Mouse (Mus musculus): Measurements from ENCODE around the gene Celsr1.

DNA sequence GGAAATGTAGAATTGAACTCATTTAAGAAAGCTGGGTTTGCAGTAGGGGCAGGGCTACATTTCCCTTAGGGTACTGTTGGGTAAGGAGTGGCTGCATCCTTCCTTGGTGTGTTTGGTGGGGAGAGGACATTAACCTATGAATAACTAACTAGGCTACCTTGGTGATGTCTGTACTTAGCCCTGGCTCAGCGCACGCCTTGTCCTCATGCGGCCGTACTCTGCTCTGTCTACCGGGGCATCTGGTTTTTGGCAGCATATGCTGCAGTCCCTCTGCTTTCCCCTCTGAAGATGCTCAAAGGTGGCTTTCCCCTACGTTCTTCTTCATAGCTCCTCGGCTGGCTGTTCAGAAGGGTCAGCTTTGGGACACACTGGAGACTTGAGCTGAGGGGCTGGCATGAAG, 156.2 kb downstream of the Celsr1 start:
- no peak for TF ChIP-seq CTCF (IDR thresholded peaks at IDR 0.05)
- TF ChIP-seq POLR2A (IDR thresholded peaks at IDR 0.05; ENCODE audit: insufficient read depth, low read depth, low read length), result no peak
- TF ChIP-seq EP300 (IDR thresholded peaks at IDR 0.05; ENCODE audit: insufficient read depth, low read depth, low read length), result no peak

Measured in heart, adult 2 months (tissue).